Mouse (Mus musculus): ENCODE data around the gene Arhgef28.

Gene Arhgef28

GRCm38 (mm10) chr13:97918117-97918900, 287.9 kb downstream of the Arhgef28 start:
- no peak for DNase-seq (ENCODE audit: low read depth, low spot score)

GRCm38 (mm10) chr13:97911013-97911412, 295.2 kb downstream of the Arhgef28 start:
- DNase-seq (ENCODE audit: low read depth, low spot score): no peak

- no peak for DNase-seq (ENCODE audit: low read depth, low spot score)
These were observed 303.4 kb downstream of the Arhgef28 start for GRCm38 (mm10) chr13:97902821-97903220.

GRCm38 (mm10) chr13:97900380-97900758, 305.9 kb downstream of the Arhgef28 start:
- no peak for DNase-seq (ENCODE audit: low read depth, low spot score)

GRCm38 (mm10) chr13:97899604-97900379, 306.4 kb downstream of the Arhgef28 start:
- no peak for DNase-seq (ENCODE audit: low read depth, low spot score)

GRCm38 (mm10) chr13:97898590-97898989, 307.6 kb downstream of the Arhgef28 start:
- no peak for DNase-seq (ENCODE audit: low read depth, low spot score)

GRCm38 (mm10) chr13:97893031-97893825, 313.0 kb downstream of the Arhgef28 start:
- no peak for DNase-seq (ENCODE audit: low read depth, low spot score)

GRCm38 (mm10) chr13:97892089-97892884, 314.0 kb downstream of the Arhgef28 start:
- no peak for DNase-seq (ENCODE audit: low read depth, low spot score)

- no peak for DNase-seq (ENCODE audit: low read depth, low spot score)
These were observed 318.2 kb downstream of the Arhgef28 start for GRCm38 (mm10) chr13:97888046-97888445.

- no peak for DNase-seq (ENCODE audit: low read depth, low spot score)
These were observed 318.7 kb downstream of the Arhgef28 start for GRCm38 (mm10) chr13:97887558-97887957.

- DNase-seq (ENCODE audit: low read depth, low spot score): no peak
These were observed 322.6 kb downstream of the Arhgef28 start for GRCm38 (mm10) chr13:97883629-97884028.

- peak; percentile 21 for DNase-seq (ENCODE audit: low read depth, low spot score)
These were observed 329.8 kb downstream of the Arhgef28 start for GRCm38 (mm10) chr13:97876450-97876849.

- no peak for DNase-seq (ENCODE audit: low read depth, low spot score)
These were observed 330.2 kb downstream of the Arhgef28 start for GRCm38 (mm10) chr13:97876031-97876430.

GRCm38 (mm10) chr13:97869428-97869827, 336.8 kb downstream of the Arhgef28 start:
- DNase-seq (ENCODE audit: low read depth, low spot score): no peak

- no peak for DNase-seq (ENCODE audit: low read depth, low spot score)
These were observed 338.8 kb downstream of the Arhgef28 start for GRCm38 (mm10) chr13:97867322-97867962.

- DNase-seq (ENCODE audit: low read depth, low spot score): peak; percentile 65
These were observed 347.2 kb downstream of the Arhgef28 start for GRCm38 (mm10) chr13:97859071-97859470.

- DNase-seq (ENCODE audit: low read depth, low spot score): no peak
These were observed 348.4 kb downstream of the Arhgef28 start for GRCm38 (mm10) chr13:97857860-97858259.

GRCm38 (mm10) chr13:97853356-97853968, 352.8 kb downstream of the Arhgef28 start:
- peak; percentile 81 for DNase-seq (ENCODE audit: low read depth, low spot score)
